Mouse (Mus musculus): ENCODE measurements at regions not wholly inside any gene's neighbourhood (a gene's known extent, or its start where the extent isn't known, plus 50 kb on each side); places are given as distances from the start of the nearest gene placed in this dataset.

DNA sequence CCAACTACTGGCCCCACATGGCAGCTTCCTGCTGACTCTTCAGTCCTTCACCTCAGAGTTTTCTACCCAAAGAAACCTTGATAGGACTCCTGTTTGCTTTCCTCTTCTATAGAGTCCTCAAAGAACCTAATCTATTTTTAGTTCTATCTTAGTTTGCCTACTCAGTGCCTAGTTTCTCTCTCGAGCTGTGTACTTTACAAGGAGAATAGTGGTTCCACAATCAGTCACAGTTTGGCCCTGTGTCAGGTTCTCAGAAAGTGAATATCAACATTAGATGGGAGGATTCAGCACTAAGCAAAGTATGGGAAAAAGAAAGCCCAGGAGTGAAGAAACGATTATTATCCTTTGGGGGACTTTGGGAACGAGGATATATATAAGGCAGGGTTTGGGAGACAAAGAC lies 1372.0 kb upstream of the A1bg start:
- no peak for DNase-seq
- no peak for TF ChIP-seq CTCF (IDR thresholded peaks at IDR 0.05)
- intact Hi-C loops (cut with DNase I): loop anchor here (2.0 to 10.0 kb wide), 2 partner anchors 308 to 510 kb away; no protein-coding TSS in a partner anchor
- H3K4me3 ChIP-seq: peak overlapping the region; percentile 52
- peak overlapping the region; percentile 85 for H3K27ac ChIP-seq

DNA sequence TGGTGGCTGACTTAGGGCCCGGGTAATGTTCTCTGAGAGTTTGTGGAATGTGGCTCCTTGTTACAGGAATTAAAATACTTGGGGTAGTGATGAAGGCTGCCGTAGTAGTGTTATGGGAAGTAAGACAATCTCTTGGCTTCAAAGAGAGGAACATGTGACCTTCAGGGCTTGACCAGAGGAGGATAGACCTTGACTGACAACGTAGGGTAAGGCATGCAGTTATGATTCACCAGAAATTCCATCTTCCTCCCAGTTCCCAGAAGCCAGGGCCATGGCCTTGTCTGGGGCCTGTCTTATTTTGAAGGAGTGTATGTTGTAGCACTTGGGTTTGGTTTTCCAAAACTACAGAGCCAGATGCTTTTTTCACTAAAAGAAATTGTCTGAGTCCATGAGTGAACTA lies 1370.1 kb upstream of the A1bg start:
- TF ChIP-seq CTCF (IDR thresholded peaks at IDR 0.05): no peak
- intact Hi-C loops (cut with DNase I): loop anchor here (10.0 kb wide), 1 partner anchor 512 kb away; no protein-coding TSS in a partner anchor

DNA sequence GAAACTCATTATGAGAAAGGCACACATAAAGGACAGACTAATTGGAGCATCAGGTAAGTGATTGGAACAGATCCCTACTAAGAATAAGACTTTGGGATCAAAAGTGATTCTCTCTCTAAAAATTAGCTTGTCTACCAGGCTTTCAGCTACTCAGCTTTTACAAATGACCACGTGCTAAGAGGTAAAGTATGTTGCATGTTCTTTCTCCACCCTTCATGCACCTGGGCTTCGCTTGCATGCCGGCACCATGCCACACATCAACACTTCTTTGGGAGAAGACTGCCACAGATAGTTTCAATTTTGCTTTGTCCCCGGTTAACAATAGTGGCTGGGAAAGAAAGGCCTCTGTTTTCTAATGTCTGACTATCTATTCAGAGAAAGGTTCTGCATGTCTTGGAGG lies 1367.9 kb upstream of the A1bg start:
- Histone ChIP-seq H3K4me3 (no peak overlapping the region), H3K27ac (no peak overlapping the region)
- TF ChIP-seq CTCF (IDR thresholded peaks at IDR 0.05): no peak
- intact Hi-C loops (cut with DNase I): loop anchor here (10.0 kb wide), 1 partner anchor 514 kb away; no protein-coding TSS in a partner anchor
- no peak for DNase-seq

More for the DNA sequence above, 1370.1 kb upstream of the A1bg start:
- H3K27ac ChIP-seq: no peak overlapping the region
- no peak overlapping the region for H3K4me3 ChIP-seq
- no peak for DNase-seq

DNA sequence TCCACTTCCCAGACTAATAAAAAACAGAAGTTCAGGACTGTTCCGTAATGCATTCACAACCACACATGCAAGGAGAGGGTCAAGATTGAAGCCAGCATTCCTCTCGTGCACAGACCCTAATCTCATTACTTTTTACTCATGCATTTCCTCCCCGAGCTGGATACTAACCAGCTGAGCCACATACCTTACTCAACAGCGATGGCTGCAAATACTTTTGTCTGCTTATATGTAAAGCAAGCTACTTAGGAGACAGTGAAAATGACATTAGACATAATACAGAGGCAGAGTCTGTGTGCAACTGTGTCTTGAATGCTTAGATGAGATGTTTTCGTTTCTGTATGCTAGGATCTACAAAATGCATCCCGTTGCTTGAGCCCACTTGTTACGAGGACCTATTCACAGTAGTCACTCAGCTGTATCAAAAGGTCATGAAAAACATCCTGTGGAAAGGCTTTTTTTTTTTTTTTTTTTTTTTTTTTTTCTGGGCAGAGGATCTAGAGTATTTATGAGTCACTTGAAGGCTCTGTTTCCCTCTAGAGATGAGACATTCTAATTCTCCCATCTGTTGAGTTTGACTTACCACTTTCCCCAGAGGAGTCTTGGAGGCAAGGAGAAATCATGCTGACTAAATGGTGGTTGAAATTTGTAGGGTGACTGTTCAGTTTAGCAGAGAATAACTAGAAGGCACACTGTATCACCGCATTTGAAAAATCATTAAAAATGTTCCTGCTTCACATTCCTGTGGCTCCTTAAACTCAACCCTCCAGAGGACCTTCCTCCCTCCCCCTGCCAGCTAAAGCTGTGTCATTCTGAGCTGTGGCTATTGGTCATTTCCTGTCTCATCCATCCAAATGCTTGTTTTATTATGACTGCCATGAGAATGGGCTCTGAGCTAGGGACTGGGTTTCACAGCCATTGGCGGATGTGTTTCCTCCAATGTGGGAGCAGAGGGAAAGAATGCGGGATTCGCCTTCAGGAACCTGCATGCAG lies 1364.1 kb upstream of the A1bg start:
- Histone ChIP-seq H3K4me3 (no peak overlapping the region), H3K27ac (peak overlapping the region; percentile 56)
- DNase-seq: peak; percentile 29
- intact Hi-C loops (cut with DNase I): no loop called here
- no peak for TF ChIP-seq CTCF (IDR thresholded peaks at IDR 0.05)

DNA sequence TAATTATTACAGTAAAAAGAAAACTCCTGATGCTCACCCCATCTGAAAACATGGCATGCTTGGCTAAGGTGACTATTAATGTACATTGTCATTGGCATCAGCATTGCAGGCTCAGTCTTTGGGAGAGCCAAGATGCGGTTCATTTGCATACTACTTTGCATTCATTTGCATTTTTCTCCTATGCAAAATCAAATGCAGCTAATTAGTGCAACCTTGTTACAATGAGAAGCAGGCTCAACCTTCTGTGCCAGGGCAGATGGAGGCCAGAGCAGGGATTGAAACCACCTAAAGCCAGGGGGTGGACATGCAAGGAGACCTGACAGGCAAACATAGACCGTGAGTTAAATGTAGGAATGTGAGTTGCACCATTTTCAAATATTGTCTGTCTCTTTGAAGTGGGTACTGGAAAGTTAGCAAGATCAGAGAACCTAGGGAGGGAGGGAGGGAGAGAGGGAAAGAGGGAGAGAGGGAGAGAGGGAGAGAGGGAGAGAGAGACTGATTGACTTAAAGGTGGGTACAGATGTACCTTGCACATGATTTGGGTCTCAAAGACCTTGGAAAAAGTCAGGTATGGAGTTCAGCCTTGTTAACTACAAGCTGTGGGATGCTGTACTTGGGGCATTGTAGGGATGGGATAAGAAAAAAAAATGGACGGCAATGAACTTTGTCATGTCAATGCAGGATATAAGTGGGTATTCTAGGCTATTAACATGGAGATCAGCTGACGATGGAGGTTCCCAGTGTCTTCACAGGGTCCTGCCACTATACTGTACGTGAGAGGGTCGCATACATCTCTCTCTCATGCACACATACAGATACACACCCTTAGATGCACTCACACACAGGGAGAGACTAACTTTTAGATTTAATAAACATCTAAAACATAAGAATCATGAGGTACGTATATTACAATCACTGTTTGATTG lies 1362.1 kb upstream of the A1bg start:
- H3K27ac ChIP-seq: no peak overlapping the region
- intact Hi-C loops (cut with DNase I): no loop called here
- no peak for TF ChIP-seq CTCF (IDR thresholded peaks at IDR 0.05)
- DNase-seq: no peak
- H3K4me3 ChIP-seq: no peak overlapping the region

DNA sequence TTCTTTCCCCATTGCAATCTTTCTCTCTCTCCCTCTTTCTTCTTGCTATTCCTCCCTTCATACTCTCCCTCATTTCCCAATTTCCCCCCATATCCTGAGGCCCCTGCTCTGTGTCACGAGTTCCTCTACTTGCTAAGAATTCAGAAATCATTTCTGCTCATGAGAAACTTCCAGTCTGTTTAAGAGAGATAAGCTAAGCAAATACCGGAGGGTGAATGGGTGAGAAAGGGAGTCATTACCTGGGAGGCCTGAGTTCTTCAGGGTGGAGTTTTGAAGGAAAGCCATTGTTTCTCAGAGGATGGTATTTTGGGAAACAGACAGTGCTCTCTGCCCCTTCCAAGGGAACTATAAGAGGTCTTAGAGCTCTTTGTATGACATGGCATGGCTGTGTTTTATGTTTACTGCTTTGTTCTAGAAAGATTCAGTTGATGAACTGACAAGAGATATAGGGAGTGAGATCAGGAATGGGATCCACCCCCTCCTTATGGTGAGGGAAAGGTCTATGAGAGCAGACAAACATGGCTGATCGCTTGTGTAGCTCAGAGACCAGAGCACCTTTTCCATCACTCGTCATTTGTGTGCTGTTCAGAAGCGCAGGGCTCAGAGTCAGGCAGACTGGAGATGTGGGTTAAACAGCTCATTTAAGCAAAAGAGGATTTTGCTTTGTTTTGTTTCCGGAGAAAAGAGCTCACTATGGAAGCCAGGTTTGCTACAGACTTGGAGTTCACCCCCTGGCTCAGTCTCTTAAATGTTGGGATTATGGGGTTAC lies 1361.0 kb upstream of the A1bg start:
- H3K4me3 ChIP-seq: no peak overlapping the region
- TF ChIP-seq CTCF (IDR thresholded peaks at IDR 0.05): no peak
- DNase-seq: no peak
- intact Hi-C loops (cut with DNase I): no loop called here
- no peak overlapping the region for H3K27ac ChIP-seq

DNA sequence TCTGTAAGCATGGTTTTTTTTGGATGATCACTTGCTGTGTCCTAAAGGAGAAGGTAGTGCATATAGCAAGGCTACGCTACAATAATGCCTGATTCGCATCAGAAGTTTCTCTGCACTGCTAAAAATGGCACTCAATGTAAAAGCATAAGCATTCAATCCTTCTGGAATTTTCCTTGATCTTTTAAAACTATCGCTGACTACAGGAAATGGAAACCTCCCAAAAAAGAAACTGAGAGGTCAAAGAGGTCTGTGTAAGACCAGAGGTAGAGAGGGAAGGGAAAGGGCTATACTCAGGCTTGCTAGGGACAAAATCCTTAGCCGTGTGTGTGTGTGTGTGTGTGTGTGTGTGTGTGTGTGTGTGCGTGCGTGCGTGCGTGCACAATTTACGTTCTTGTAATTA lies 1359.8 kb upstream of the A1bg start:
- intact Hi-C loops (cut with DNase I): no loop called here
- TF ChIP-seq CTCF (IDR thresholded peaks at IDR 0.05): no peak

DNA sequence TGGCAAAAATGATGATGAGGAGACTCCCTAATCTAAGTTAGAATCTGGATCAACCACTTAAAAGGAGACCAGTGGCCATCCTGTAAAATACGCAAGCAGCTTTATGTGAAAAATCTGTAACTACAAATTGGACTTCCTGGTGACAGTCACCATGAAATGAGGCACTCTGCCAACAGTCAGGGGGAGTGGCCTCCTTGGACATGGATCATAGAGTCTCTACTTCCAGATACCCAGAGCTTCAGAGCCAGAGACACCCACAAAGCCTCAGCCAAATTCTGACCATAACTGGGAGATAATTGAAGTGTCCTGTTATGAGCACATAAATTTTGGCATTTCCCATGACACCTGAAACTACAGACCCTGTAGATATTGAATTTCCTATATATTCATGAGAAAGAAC lies 1359.3 kb upstream of the A1bg start:
- no peak for TF ChIP-seq CTCF (IDR thresholded peaks at IDR 0.05)
- Histone ChIP-seq H3K4me3 (no peak overlapping the region), H3K27ac (no peak overlapping the region)
- no peak for DNase-seq
- intact Hi-C loops (cut with DNase I): no loop called here

More for the DNA sequence above, 1359.8 kb upstream of the A1bg start:
- no peak overlapping the region for H3K4me3 ChIP-seq
- DNase-seq: no peak
- no peak overlapping the region for H3K27ac ChIP-seq

DNA sequence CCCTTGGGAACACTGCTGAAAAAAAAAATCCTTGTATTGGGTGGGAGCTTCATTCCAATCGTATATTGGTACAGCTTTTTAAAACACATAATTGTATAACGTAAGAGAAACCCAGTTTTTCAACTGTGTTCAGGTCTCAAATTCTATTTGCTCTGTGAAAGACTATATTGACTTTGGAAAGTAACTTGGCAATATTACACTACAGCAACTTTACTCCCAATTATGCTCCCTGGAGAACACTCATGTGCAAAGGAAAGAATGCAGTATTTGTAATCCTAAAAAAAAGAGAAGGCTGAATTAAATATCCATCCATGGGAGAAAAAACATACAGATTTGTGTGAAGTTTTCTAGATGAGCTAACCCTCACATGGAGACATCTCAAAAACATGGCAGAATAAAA lies 1356.7 kb upstream of the A1bg start:
- intact Hi-C loops (cut with DNase I): loop anchor here (5.0 kb wide), 1 partner anchor 67 kb away; no protein-coding TSS in a partner anchor
- Histone ChIP-seq H3K4me3 (no peak overlapping the region), H3K27ac (peak overlapping the region; percentile 16; the same call in 1 of the 2 replicates)
- no peak for TF ChIP-seq CTCF (IDR thresholded peaks at IDR 0.05)
- no peak for DNase-seq

DNA sequence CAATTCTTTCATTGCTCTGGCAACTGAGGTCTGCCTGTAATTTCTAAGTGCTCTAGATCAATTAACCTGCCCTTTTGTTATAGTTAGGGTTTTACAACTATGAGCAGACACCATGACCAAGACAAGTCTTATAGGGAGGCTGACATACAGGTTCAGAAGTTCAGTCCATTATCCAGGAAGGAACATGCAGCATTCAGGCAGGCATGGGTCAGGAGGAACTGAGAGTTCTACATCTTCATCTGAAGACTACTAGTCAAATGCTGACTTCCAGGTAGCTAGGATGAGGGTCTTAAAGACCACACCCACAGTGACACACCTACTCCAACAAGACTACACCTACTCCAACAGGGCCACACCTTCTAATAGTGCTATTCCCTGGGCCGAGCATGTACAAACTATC lies 1352.0 kb upstream of the A1bg start:
- TF ChIP-seq CTCF (IDR thresholded peaks at IDR 0.05): no peak
- intact Hi-C loops (cut with DNase I): loop anchor here (5.0 kb wide), 1 partner anchor 63 kb away; no protein-coding TSS in a partner anchor
- DNase-seq: no peak
- Histone ChIP-seq H3K27ac (no peak overlapping the region), H3K4me3 (no peak overlapping the region)

DNA sequence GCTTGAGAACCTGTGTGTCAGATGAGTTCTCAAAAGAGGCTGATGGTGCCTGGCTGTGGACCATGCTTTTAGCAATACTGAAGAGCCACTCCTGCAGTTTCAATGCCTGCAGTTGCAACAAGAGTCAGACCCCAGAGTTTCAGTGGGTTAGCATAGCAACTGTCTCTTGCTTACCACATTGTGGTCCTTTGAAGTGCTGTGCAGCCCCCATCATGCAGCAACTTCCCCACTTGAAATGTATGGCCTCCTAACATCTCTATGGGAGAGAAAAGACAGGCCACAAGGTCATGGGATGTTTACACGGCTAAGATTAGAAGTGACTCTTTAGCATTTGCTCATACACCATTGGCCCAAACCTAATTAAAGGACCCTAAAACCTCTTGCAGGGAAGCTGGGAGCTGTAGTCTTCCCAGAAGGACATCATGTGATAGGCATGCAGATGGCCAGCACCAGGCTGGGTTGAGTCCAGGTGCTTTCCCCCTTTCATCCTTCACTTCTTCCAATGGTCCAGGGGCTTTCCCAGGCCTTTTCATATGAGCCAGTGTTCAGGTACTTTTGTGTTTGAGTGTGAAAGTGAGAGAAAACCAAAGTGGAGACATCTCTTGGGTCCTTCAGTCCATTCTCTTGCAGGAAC lies 1351.2 kb upstream of the A1bg start:
- no peak overlapping the region for H3K27ac ChIP-seq
- intact Hi-C loops (cut with DNase I): no loop called here
- H3K4me3 ChIP-seq: no peak overlapping the region
- no peak for TF ChIP-seq CTCF (IDR thresholded peaks at IDR 0.05)
- DNase-seq: no peak
